Comparison of ENCODE assay signal across 8 mouse cellular contexts in the genomic region with DNA sequence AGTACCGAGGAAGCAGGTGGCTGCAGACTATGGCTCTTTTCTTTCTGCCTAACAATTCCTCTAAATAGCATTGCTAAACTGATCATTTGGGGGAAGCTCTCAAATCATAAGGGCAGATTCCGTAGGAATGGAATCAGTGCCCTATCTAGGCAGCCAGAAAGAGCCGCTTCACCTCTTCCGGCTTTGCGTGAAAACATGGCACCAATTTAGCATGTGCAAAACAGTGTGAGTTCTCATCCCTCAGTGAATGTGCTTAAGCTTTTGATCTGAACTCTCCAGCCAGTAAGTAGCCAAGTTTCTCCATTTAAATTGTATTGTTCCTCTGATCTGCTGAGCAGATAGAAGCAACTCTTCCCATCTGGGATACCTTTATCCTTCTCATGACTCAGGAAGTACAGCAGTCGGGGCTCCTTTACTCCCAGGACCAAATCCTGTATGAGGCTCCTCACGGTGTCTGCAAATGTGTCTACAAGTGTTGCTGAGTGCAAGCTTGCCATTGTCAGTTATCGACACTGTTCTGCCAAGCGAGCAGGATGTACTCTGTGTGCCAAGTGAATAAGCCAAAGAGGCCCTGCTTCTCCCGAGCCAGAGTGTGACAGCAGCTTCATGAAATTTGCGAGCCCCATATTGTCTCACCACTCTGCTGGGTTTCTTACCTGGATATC.
DNase-seq lines count a peak whose midpoint lies in the region; ATAC-seq lines count a peak whose summit lies in the region.
"Had no signal": no experiment of that assay in that cellular context is flagged by ENCODE, and none has a peak within 500 bp of the region (broad histone marks: within the 10 kb centered on the region; RNA-seq: fewer than 3 reads in every experiment).

No protein-coding gene starts in this region.

- peak; percentile 95 for DNase-seq in brain, adult 2 months (ENCODE audit: low read depth, low spot score)
- peak; percentile 24 to 62 for DNase-seq in left cerebral cortex, postnatal 25 days (ENCODE audit: low spot score in 2 of 2)
- DNase-seq in kidney, adult 11 months = no peak
- DNase-seq in adrenal gland, postnatal 25 days = no peak
- no peak for DNase-seq in heart, adult 8-10 months (ENCODE audit: low spot score)
- DNase-seq: gastrocnemius, postnatal 36 days had no signal

- ATAC-seq in cerebellum, adult (ENCODE audit: insufficient number of reproducible peaks, low FRiP score, low TSS enrichment) = peak; percentile 97
- ATAC-seq in frontal cortex, adult (ENCODE audit: low TSS enrichment) = peak; percentile 89

- intact Hi-C loops in left cerebral cortex, postnatal 25 days (cut with DNase I) = no loop called here

Comparison
In these comparisons a context has a peak if more than half of its experiments do, and no peak if none do; other contexts are left out.
1. DNase-seq: peak in brain, adult 2 months (single experiment) and left cerebral cortex, postnatal 25 days (2 of 2); none in kidney, adult 11 months (single experiment), adrenal gland, postnatal 25 days (single experiment) and heart, adult 8-10 months (single experiment).